Mouse (Mus musculus) liver, embryonic 16.5 days (tissue): ENCODE measurements at regions not wholly inside any gene's neighbourhood (a gene's known extent, or its start where the extent isn't known, plus 50 kb on each side); places are given as distances from the start of the nearest gene placed in this dataset. TPM values are rescaled to one million over a fixed set of nuclear protein-coding genes. Genes with fewer than 3 reads are reported as not detected.

Experiments used
- microRNA-seq: library from miRNA; unstranded; fragments of <30 nt; microRNA quantifications from one replicate; pipeline ENCODE4, GENCODE M21; 2016

Small RNA genes lying in the stretch of these regions (microRNA-seq; reads per million reads assigned to microRNA genes)
- not detected for gene Mir8117
